Mouse (Mus musculus) CD8-positive naive resting alpha-beta T cell, adult 2 months (primary cell): ENCODE measurements around the gene Nrtn.

ENCODE experiments used
- DNase-seq, 2 experiments: peaks; one replicate each; pipeline ENCODE4 v3.0.0; 2022; ENCODE audit warnings: low read depth in 2 of 2, low spot score in 2 of 2

Nrtn gene

DNA sequence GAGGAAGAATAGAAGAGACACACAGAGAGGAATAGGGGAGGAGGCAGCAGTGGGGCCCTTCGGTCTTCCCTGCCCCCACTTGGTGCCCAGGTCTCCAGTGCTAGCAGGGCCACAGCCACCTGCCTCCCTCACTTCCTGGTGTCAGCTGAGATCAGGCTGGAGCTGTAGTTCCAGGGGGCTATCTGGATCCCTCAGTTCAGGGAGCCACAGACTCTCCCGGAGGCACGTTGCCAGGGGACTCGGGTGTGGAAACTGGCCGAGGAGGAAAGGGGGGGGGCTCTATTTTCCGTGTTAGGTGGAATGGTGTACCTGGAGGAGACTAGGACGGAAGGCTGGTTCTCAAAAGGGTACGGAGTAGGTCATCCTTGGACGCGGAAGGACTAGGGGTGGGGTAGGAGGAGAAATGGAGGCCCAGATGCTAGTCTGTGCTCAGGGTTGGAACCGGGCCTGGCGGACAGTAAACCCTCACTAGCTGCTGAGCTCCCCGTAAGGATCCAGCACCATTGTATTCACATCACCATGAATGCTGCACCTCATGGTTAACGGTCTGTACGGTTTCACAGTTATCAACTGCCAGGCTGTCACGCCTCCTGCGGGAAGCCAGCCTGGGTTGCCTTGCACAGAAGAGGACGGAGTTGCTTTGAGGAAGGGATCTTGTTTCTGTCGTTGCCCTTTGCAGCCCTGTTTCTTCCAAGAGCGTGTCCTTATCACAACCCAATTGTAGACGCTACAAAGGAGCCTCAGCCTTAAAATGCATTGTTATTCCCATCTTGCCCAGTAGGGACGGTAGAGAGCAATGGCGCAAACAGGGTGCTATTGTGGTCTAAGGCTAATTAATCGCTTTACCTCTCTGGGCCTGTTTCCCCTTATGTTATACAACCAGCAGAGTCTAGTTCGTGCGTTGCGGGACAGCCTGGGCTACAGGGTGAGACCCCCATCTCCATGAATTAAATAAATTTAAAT, 5.7 kb upstream of the Nrtn start:
- peak; percentile 39 to 66 for DNase-seq

DNA sequence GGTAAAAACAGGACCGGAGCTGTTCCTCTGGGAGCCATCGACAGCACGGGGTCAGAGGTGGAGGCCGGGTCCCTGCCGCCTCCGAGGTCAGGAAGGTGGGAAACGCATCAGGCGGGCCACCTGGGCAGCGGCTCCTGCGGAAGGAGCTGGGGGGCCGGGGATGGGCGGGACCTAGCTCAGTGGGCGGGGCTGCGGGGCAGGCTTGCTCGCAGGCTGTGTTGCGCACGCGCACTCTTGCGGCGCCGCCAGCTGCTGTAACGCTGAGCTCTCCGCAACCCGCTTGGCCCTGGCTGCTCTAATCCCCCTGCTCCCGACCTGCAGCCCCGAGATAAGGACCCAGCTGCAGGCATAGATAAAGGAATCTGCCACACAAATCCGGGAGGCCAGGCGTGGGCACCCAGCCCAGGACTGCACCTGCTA, 4.7 kb upstream of the Nrtn start:
- DNase-seq, result peak; percentile 72 to 81

DNA sequence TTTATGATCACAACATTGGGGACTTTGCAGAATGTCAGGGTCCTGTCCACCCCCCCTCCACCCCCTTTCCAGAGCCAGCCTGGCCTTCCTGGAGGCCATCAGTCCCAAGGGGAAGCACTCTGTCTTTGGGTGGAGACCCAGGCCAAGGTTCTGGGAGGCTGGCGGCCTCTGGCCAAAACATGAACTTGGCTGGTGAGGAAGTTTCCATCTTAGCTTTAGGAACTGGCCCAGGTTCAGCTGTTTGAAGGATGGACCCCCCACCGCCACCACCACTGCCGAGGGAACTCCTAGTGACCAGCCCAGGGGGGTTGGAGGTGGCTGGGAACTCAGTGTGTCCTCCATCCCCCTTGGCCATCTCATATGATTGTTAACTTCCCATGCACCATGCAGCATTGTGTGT, 3.7 kb upstream of the Nrtn start:
- DNase-seq, result no peak

DNA sequence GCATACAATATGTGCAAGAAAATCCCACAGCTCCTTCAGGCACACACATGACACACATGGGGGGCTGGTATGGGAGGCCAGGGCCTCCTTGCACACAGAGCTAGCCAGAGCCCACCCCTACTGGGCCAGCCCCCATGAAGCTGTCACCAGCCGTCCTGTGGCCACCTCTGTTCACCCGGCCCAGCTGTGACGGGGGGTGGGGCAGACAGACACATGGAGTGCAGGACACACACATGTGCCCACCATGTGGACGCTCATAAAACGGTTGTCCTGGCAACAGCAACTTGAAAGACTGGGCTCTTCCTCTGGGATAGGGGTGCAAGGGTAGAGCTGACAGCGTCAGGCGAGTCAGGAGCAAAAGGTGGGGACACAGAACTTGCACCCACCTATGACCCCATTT, 1.9 kb upstream of the Nrtn start:
- DNase-seq, result no peak

DNA sequence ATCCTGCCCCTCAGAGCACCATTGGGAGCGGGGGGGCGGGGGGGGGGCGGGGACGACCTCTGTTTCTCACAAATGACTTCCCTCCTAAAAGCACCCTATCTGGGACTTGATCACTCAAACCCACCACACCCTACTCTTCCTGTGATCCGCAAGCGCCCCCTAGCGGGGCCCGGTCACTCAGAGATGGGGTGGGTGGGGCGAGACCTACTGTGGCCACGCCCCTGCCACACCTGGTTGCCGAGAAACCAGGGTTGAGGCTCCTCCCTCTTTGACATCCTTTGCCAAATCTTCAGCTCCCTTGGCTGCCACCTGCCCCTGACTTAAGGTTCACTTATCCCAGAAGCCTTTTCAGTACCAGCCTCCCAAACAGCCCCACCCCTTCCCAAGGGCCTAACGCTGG, 802 bp upstream of the Nrtn start:
- DNase-seq, result peak; percentile 75 to 86

DNA sequence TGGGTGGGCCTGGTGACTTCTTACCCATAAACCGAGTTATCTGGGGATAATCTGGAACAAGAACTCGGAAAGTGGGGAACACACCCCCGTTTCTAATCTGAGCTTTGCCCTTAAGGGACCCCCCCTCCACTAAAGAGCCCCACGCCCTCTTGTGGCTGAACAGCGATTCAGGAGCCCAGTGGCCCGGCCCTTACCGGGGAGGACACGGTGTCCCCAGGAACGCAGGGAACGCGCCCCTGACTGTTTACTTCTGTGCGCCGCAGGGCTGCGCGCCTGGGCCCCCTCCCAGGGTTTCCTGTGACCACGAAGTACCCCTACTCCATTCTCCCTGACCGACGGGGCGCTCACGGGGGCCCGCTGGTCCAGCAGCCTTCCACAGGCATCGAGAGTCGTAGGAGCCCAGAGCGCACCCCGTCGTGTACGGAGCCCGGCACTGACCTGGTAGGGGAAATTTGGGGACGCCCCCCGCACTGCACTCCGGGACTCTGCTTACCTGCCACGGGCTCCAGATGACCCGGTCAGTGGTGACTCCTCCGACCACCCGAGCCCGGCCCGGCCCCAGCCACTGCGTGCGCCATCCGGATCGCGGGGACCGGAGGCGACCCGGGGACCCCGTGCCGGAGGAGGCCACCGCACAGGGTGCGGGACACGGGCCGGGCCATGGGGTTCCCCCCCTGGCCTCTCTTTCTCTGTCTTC, 479 bp downstream of the Nrtn start:
- DNase-seq, result no peak

DNA sequence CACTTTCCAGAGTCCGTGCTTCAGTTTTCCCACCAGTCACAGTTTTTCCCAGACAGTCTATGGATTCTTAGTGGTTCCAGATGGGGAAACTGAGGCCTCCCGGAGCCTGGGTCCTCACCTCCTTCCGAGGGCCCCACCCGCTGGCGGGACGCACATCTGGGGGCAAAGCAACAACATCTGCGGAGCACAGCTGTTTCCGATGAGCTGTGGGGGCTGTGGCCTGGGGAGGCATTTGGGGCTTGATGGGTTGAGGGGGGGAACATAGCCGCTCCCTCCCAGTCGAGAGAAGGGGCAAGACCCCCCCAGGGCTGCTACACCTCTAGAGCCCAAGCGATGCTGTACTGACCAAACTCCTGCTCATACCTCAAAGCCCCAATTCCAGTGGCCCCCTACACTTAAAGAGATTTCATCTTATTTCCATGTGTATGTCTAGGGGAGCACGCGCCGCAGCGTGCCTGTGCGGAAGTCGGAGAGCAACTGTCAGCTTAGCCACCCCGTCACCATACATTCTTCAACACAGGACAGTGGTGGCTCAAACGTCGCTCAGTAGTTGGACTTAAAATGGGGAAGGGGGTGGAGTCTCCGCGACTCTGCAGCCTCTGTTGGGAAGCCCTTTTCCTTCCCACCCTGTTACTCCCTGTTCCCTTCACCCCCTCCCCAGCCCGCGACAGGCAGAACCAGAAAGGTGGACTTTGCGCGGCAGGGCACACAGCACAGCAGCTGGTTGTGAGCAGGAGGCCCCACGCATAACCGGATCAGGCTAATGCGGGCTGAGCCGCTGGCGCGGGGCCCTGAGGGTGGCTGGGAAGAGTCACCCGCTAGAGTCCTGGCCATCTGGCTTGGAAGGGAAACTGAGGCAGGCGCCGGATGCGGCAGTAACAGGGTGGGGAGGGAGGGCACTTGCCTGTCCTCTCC, 2.8 kb downstream of the Nrtn start:
- no peak for DNase-seq

DNA sequence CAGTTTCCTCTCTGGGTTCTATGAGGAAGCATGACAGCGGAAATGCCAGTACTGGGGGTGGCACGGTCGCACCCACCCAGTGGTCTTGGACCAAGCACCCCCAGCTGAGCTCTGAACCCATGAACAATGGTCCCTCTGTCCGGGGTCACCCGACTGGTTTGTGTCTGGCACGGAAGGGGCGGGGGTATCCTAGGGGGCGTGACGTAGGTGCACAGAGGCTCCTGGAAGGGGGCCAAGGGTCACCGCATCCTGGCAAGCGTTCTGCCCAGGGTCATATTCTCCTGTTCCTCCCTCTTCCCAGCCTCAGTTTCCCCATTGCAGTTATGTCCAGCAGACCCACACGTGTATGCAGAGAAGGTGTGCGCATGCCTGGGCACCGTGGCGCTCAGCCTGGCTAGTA, 3.9 kb downstream of the Nrtn start:
- no peak for DNase-seq

DNA sequence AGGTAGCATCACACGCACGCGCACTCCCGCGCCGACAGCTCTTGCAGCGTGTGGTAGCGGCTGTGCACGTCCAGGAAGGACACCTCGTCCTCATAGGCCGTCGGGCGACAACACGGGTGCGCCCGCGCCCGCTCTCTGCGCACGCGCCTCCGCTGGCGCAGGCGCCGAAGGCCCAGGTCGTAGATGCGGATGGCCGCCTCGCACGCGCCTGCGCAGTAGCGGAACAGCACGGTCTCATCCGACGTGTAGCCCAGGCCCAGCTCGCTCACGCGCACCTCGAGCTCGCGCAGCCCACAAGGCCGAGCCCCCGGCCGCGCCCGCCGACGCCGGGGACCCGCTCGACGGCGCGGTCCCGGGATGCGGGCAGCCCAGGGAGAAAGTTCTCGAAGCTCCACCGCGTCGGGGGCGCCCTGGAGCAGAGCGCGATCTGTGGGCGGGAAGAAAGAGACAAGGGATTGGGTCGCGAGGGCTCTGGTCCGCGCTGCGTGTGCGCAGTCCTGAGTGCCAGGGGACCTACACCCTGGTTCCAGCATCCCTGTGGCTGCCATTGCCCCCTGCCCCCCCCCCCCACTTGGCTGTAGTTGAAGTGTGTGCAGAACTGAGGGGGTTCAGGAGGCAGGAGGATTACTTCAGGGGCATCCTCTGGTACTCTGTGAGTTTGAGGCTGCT, 5.8 kb downstream of the Nrtn start:
- DNase-seq, result no peak

DNA sequence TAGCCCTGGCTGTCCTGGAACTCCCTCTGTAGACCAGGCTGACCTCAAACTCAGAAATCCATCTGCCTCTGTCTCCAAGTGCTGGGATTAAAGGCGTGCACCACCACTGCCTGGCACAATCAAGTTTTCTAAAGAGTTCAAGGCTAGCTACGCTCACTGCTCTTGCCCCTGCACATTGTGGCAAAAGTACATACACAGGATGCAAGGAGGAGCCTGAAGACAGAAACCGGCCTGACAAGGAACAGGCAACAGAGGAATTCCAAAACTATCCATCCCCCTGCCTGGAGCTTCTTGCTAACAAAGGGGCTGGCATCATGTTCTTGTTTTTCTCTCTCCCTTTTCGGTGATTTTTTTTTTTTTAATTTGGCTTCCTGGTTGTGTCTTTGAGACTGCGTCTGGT, 13.2 kb downstream of the Nrtn start:
- no peak for DNase-seq

DNA sequence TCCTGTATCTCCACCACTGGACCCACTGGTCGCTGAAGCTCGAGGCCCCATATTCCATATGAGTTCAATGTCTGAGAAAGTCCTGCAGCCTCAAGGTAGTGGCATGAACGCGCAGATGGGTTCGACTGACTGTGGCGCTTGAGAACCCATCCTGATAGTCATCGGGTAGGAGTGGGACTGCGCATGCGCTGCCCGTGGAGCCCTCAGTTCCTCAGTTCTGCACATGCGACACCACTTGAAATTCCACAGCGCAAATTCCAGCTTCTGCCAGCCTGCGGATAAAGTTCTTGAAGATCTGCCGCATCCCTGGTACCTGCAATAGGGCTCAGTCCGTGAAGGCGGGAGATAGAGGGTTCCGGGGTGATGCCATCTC, 16.6 kb downstream of the Nrtn start:
- DNase-seq, result no peak

DNA sequence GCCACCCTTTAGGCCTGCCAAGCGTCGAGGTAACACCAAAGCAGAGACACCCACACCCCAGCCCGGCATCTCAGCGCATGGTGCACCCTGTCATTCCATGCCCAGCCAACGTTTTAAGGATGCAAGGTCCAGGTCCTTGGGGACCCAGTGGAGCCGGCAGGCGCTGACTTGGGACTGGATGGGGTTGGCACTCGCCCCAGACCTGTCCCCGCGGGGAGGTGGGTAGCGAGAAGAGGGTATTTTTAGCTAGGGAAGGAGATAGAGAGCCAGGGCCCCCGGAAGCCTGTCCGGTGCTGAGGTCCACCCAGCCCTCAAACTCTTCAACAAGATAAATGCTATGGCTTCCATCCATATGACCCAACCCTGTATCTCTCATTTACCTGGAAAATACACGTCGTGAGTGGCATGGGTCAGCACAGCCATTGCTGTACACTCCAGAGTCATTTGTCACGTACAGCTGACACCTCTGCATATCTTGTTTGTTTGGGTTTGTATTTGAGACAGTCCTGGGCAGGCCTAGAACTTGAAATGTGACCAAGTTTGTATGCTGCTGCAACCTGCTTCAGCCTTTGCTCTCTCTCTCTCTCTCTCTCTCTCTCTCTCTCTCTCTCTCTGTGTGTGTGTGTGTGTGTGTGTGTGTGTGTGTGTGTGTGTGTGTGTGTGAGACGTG, 17.1 kb downstream of the Nrtn start:
- no peak for DNase-seq

DNA sequence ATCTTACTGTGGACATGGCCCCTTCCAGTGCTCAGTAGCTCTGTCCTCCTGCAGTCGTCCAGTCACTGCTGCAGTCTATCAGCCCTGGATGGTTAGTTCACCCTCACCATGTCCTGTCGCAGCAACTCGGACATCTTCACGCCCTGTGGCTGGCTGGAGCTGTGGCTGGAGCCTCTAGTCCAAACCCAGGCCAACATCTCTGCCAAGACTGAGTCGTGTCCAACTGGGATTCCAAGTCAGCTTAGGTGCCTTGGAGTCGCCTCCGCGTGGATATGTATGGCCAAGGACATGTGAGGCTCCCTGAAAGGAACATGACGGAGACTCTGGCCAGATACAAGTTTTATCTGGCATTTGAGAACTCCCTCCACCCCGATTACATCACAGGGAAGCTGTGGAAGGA, 19.1 kb downstream of the Nrtn start:
- DNase-seq, result no peak

DNA sequence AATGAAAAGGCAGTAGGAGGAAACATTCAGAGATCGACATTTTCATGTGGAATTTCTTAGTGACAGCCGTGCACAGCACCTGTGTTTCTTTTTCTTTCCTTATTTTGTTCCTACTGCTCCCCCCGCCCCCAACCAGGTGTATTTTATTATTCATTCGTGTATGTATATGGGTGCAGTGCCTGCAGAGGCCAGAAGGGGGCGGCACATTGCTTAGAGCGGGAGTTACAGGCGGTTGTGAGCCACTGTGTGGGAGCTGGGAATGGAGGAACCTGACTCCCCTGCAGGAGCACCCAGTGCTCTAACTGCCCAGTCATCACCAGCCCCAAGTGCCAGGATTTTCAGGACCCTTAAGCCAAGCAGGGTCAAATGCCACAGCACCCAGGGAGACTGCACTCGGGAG, 20.8 kb downstream of the Nrtn start:
- DNase-seq, result no peak

DNA sequence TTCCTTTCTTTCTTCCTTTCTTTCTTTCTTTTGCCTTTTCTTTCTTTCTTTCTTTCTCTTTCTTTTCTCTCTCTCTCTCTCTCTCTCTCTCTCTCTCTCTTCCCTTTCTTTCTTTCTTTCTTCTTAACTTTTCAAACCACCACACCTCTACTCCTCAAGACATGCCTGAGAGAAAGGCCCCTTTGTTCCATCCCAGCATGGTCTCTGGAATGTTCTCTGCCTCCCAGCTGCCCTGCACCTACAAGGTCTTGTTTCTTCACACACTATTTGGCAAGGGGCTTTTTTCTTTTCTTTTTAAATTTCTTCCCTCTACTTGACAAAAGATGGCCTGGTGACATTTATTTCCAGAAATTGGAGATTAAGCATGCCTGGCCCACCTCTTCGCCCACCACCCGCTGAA, 27.7 kb downstream of the Nrtn start:
- no peak for DNase-seq

DNA sequence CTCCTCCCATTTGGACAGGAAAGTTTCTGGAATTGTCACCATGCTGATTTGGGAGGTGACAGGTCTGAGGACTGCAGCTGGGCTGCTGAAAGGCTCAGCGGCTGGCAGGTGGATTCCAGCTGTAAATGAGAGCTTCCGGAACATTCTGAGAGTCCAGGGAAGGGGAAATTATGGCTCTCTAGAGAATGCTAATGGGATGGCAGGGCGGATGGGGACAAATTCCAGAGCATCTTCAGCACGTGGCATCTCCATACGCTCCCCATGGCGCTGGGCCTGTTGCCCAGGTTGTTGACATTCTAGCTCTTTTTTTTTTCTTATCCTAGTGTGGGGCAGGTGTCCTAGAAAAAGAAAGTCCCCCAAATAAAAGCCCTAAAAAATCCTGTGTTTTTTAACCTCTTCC, 28.2 kb downstream of the Nrtn start:
- DNase-seq, result no peak

DNA sequence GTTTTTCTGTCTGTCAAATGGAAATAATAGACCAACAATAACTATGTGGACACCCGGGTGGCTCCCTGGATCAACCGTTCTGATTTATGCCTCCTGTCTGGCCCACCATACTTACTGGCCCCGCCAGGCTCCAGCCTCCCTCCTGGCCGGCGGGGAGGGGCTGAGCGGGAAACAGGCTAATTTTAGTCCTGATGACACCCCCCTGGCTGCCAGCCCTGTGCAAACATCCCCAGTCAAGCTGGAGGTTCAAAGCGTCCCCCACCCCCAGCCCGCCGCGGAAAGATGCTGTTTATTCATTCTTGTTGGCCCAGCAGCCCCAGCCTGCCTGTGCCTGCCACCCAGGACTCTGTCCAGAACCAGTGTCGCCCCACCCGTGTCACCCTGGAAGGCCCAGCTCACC, 29.2 kb downstream of the Nrtn start:
- DNase-seq, result no peak

DNA sequence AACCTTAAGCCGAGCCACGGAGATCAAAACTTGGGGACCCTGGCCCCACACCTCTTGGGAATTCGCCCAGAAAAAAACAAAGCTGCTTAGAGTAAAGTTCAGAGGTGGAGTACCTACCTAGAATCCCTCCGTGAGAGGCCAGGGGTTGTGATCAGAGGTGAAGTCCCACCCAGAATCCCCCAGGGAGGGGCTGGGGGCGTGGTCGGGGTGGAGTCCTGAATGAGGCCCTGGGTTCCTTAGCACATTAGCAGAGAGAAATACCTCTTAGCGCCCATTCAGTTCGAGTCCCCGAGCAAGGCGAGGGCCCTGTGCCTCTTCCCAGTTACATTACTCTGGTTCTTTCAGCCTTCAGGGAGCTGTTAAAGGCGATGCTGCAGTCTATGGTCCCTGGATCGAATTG, 29.7 kb downstream of the Nrtn start:
- DNase-seq, result no peak

DNA sequence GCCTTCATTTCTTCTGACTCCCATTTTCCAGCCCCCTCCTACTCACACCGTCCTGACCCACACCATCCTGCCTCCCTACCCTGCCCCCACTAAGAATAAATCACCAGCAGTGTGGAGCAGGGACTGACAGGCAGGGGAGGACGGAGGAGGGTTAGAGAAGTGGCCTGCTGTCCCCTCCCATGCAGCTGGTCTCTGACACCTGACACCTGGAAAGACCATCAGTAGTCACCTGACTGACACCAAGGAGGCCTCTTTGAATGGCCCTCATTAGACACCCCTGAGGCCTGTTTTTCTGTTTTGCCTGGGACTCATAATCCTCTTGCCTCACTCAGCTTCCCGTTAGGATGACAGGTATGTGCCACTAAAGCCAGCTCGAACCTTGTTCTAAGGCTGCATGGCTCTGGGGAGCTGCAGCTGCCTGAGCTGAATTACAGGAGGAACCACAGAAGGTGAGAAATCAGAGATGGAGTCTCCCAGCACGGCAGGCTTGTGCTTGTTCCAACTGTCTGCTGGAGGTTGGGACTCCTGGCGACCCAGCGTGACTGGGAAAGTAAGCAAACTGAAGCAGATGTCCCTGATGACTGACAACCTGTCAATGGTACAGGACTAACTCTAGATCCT, 30.2 kb downstream of the Nrtn start:
- no peak for DNase-seq
